Mouse (Mus musculus): ENCODE results near the gene Ncor2.

- no peak for TF ChIP-seq CTCF (IDR thresholded peaks at IDR 0.05; ENCODE audit: low read depth)
- no peak for TF ChIP-seq EP300 (optimal IDR thresholded peaks at IDR 0.05)
Measured at GRCm38 (mm10) chr5:125190105-125190813, 11.2 kb upstream of the Ncor2 start.
